Mouse (Mus musculus): ENCODE results near the gene Dgkd. TPM values are rescaled to one million over a fixed set of nuclear protein-coding genes. Genes with fewer than 3 reads are reported as not detected.
"Not testable (repeated sequence)": the region's sequence is repeated elsewhere in the genome, so short reads cannot be mapped to it uniquely, and the experiment has no call there.

Dgkd gene
- 100 to 1,000 TPM; 128 to 140 TPM for total RNA-seq (2021)
- long read RNA-seq, experiment 1, full-length matches to known transcripts: 99 of 151 reads
- long read RNA-seq, experiment 1, partial matches to known transcripts: 31 of 151 reads
- long read RNA-seq, experiment 1, other reads (novel, unspliced or antisense): 21 of 151 reads
- long read RNA-seq, experiment 2, full-length matches to known transcripts: 65 of 112 reads
- long read RNA-seq, experiment 2, partial matches to known transcripts: 29 of 112 reads
- long read RNA-seq, experiment 2, other reads (novel, unspliced or antisense): 18 of 112 reads

DNA sequence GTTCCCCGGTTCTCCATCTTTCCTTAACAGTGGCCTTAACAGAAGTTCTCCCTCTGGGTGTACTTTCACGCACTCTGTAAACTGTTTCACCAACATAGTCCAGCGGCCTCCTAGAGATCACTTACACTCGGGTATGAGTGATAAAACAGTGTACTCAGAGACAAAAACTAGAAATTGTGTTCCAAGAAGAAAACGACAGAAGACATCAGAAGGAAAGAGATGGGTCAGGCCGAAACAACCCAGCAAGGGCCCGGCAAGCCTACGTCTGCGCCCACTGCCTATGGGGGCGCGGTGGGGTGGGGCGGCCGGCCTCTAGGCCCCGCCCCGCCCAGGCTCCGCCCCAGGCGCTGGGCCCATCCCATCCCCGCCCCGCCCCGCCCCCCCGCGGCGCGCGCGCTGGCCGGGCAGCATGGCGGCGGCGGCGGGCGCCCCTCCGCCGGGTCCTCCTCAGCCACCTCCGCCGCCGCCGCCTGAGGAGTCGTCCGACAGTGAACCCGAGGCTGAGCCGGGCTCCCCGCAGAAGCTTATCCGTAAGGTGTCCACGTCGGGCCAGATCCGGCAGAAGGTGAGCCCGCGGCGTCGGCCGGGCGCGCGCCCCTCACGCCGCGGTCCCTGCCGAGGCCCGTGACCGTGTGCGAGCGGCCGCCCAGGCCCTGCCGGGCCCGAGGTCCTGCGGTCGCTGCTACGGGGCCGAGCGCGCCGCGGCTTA is at the start of gene Dgkd:
Dgkd (plus strand) TSS at position 396 of the 709 bp plus-strand sequence.
- peak; percentile 34 to 67 for DNase-seq (ENCODE audit: low spot score in 2 of 2)
- intact Hi-C loops (cut with DNase I): no loop called here

DNA sequence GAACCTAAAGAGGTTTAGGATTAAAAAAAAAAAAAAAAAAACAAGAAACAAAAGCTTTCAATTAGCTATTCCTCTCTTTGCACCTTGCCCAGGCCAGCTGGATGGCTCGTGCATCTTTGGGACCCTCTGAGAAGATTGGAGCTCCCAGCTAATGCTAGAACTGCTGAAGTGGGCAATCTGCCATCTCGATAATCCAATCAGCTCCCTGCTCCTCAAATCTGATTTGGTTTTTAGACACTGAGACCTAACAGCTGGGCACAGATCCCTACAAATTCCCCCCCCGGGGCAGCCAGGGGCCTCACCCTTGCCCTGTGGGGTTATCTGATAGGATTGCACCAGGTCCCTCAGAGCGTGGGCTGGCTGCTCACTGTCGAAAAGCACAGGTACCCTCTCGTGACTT is 49.5 kb upstream of the Dgkd start, which contains the start of gene Sag:
Sag (plus strand) TSS at position 105 of the 400 bp plus-strand sequence.
- intact Hi-C loops (cut with DNase I): loop anchor here (5.0 kb wide), 1 partner anchor 119 kb away; no protein-coding TSS in a partner anchor
- no peak for DNase-seq (ENCODE audit: low spot score in 2 of 2)

DNA sequence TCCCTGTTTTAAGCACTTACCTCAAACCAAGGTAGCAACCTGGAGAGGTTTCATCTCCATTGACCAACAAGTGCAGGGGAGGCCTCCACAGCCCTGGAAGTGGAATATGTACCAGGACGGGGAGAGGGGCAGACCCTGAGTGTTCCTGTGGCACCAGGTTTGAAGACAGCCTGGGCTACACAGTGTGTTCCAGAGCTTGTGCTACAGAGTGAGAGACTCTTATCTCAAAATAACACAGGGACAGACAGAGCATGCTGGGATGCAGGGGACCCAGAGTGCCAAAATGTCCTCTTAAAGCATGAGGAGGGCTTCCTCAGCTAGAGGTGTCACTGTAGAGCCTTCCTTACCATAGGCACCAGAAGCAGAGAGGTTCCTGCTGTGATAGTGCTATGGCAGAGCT is 45.3 kb upstream of the Dgkd start:
- no peak for DNase-seq (ENCODE audit: low spot score in 2 of 2)
- intact Hi-C loops (cut with DNase I): no loop called here

DNA sequence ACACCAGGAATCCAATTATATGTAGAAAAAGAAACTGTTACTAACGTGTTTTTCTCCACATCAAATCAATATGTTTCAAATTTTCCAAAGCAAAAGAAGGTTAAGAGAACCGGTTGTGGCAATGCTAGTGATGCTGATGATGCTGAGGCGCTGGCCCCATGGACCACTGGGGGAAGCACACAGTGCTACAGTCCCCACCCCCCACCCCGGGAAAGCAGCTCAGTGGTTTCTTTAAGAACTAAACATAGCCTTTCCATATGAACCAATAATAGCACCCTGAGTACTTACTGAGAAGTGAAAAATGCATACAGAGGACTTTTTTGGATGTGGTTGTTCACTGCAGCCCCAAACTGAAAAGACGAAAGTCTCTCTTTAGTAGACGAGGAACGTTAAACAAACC is 41.7 kb upstream of the Dgkd start:
- DNase-seq (ENCODE audit: low spot score in 2 of 2): no peak
- intact Hi-C loops (cut with DNase I): no loop called here

DNA sequence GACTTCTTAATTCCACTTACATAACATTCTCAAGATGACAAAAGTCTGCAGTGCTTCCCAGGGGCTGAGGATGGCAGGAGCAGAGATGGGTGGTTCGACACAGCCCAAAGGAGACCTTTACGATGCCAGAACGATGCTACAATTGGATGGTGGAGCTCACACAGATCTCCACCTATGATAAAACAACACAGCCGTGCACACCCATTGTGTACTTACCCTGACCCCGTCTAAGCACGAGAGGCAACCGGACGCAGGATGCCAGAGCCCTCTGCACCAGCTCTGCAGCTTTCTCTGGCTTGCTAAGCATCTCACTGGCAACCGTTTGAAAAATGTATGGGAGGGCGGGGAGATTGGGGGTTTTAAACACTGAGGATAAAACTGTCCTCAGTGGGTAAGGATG is 41.0 kb upstream of the Dgkd start:
- intact Hi-C loops (cut with DNase I): no loop called here
- DNase-seq (ENCODE audit: low spot score in 2 of 2): no peak

DNA sequence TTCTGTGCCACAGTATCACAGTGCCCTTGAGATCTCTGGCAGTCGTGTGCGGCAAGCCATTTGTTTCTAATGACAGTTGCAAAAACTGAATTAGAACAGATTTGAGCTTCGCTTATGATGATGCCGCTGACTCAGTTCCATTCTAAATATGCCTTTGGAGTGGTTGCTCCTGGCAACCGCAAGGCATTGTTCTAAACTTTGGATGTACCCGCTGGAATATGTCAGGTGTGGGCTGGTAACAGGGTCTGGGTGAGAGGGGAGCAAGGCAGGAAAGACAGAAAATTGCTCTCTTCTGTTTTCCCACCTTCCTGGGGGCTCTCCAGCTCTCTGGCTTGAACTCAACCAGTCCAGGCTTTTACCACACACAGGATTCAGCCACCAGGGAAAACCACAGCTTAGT is 39.9 kb upstream of the Dgkd start:
- intact Hi-C loops (cut with DNase I): no loop called here
- peak; percentile 64 to 67 for DNase-seq (ENCODE audit: low spot score in 2 of 2)

DNA sequence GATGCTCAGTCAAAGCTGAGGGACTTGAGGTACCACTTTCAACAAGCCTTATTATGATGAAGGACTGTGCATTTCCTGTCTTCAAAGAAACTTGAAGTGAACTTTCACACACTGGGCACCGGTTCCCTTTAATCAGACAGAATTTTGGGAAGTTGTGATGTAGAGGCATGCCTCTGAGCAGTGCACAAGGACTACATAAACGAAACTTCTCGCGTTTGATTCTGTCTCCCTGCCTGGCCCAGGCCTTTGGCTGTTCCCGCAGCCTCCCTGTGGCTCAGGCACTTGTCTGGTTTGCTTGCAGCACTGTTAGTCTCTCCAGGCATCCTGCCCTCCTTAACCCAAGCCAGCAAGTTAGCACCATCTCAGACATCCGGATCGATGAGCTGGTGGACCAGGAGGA is 39.4 kb upstream of the Dgkd start:
- intact Hi-C loops (cut with DNase I): no loop called here
- peak; percentile 33 to 52 for DNase-seq (ENCODE audit: low spot score in 2 of 2)

DNA sequence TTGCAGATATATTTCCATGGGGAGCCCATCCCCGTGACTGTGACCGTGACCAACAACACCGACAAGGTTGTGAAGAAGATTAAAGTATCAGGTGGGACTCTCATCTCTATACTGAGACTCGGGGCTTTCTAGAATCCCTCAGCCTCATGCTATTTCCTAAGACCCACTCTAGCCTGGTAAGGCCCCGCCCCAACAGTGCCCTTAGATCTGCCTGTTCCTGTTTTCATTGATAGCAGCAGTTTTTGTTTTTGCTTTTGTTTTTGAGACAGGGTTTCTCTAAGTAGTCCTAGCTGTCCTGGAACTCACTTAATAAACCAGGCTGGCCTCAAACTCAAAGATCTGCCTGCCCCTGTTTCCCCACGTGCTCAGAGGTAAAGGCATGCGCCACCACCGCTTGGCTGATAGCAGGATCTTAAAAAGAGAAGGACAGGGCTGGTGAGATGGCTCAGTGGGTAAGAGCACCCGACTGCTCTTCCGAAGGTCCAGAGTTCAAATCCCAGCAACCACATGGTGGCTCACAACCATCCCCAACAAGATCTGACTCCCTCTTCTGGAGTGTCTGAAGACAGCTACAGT is 28.6 kb upstream of the Dgkd start:
- DNase-seq (ENCODE audit: low spot score in 2 of 2): no peak
- intact Hi-C loops (cut with DNase I): no loop called here

DNA sequence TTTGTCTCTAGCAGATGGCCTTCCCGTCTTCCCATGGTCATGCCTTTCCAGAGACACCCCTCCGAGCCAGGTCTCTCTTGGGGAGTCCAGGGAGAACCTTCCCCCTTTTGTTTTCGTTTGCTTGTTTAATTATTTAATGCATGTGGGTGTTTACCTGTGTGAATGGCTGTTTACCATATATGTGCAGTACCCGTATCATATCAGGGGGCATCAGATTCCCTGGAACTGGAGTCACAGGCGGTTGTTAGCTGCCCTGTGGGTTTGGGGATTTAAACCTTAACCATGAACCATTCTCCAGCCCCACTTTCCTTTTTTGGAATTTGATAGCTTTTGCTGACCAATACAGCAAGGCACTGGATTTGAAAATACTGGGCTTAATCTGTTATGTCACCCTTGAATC is 27.8 kb upstream of the Dgkd start:
- DNase-seq (ENCODE audit: low spot score in 2 of 2): no peak
- intact Hi-C loops (cut with DNase I): no loop called here

DNA sequence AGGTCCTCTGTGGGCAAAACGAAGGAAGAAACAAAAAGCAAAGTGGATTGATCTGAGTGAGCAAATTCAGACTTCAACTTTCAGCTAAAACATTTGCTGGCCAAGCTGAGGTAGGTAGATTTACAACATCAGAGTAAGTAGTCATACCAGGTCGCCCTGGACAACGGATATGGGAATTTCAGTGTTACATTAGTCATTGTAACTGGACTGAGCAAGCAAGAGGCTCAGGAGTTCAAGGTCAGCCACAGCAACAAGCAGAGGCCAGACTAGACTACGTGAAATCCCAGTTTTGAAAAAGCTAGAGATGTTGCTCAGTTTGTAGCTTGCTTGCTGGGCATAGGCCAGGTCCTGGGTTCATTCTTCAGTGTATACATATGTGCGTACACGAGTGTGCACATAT is 27.1 kb upstream of the Dgkd start:
- no peak for DNase-seq (ENCODE audit: low spot score in 2 of 2)
- intact Hi-C loops (cut with DNase I): no loop called here

DNA sequence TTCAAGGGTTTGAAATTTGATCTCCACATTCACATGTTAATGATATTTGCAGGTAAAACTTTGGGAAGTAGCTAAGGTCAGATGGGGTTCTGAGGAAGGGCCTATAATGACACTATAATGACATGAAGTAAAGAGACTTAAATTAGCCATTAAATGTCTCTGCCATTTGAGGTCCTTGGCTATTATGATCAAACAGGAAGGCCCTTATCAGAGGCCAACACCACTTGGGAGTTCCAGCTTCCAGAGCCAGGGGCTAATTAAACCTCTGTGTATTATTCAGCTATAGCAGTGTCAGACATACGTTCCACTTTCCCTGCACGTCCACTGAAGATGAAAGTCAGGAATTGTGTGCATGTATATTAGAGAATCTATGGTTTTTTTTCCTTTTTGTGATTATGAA is 26.6 kb upstream of the Dgkd start:
- DNase-seq (ENCODE audit: low spot score in 2 of 2): no peak
- intact Hi-C loops (cut with DNase I): no loop called here

DNA sequence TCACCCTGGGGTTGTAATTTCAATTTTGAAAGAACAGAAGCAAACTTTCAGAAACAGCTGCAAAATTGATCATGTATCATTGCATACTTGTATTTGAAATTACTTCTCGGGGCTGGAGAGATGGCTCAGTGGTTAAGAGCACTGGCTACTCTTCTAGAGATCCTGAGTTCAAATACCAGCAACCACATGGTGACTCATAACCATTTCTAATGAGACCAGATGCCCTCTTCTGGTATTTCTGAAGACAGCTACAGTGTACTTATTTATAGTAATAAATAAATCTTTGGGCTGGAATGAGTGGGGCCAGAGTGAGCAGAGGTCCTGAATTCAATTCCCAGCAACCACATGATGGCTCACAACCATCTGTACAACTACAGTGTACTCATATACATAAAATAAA is 25.6 kb upstream of the Dgkd start:
- DNase-seq (ENCODE audit: low spot score in 2 of 2); intact Hi-C loops (cut with DNase I): not testable (repeated sequence)

DNA sequence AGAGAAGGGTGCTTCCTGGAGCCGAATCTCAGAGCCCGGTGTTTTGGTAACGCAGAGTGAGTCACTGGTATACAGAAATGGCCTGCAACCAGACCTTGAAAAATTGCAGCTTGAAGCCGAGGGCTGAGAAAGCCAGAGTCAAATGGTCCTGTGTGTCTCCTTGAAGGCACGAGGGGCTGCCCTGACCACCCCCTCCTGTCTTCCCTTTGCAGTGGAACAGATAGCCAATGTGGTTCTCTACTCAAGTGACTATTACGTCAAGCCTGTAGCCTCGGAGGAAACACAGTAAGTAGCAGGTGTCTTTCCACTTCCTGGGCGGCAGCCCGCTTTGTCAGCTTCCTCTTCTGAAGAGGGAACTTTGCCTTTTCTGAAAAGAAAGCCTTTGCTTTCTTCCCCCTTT is 24.9 kb upstream of the Dgkd start:
- intact Hi-C loops (cut with DNase I): no loop called here

DNA sequence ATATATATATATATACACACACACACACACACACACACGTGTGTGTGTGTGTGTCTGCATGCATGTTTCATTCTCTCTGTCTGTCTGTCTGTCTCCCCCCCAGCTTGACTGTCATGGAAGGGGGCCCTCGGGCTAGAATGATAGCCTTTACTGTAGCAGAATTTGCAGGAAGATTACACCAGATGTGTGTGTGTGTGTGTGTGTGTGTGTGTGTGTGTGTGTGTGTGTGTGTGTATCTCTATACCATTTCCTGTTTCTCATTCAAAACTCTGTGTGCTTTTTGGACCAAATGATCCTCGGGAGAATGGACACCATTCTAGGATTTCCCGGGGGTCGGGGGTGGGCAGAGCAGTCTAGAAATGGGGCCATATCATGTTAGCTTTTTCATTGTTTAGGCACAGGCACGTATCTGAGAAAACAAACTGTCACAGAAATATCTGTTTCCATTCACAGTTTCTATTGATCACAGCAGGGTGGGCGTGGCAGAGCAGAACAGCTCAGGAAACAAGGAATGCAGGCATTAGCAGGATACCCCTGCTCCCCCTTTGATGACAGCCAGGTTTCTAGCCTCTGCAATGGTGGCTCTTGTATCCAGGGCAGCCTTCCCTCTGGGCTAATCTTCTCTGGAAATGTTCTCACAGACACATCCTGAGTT is 24.0 kb upstream of the Dgkd start:
- DNase-seq (ENCODE audit: low spot score in 2 of 2): no peak
- intact Hi-C loops (cut with DNase I): no loop called here

More for the DNA sequence above, 24.9 kb upstream of the Dgkd start:
- peak; percentile 45 to 54 for DNase-seq (ENCODE audit: low spot score in 2 of 2)

DNA sequence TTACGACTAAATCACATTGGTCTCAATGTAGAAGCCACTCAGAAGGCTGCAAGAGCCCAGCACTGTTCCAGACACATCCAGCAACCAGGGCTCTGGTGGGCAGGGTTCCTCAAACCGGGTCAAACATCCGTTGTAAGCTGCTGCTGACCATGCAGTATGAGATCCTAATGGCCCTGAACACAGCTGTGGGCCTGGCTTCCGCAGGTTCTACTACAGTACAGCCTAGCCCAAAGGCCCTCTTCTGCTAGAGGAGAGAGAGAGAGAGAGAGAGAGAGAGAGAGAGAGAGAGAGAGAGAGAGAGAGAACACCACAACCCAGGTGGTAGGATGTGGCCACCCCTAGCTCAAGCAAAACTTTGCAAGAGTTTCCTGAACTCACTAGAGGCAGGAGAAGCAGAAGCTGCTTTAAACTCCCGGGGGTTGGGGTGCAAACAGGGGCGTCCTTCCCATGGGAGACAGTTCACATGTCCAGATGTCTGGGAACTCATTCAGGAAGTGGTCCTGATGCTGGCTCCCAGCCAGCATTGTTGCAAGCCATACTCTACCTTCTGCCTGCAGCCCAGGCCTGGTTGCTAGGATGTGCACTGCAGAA is 23.4 kb upstream of the Dgkd start:
- intact Hi-C loops (cut with DNase I): no loop called here
- DNase-seq (ENCODE audit: low spot score in 2 of 2): peak in 1 of 2 experiments; percentile 27

DNA sequence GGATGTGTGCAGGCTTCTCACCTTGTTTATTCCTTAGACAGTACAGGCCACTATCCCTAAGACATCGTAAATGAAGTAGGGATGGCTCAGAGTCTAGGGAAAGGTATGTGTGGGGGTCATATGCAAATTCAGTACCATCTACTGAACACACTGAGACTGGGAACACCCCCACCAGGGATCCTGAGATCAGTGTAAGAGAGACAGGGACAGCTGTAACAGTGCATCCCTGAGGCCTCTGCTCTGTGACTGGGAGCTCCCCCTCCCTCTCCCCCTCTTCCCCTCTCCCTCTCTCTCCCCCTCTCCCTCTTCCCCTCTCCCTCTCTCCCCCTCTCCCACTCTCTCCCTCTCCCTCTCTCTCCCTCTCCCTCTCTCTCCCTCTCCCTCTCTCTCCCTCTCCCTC is 16.6 kb upstream of the Dgkd start:
- DNase-seq (ENCODE audit: low spot score in 2 of 2): no peak
- intact Hi-C loops (cut with DNase I): no loop called here

DNA sequence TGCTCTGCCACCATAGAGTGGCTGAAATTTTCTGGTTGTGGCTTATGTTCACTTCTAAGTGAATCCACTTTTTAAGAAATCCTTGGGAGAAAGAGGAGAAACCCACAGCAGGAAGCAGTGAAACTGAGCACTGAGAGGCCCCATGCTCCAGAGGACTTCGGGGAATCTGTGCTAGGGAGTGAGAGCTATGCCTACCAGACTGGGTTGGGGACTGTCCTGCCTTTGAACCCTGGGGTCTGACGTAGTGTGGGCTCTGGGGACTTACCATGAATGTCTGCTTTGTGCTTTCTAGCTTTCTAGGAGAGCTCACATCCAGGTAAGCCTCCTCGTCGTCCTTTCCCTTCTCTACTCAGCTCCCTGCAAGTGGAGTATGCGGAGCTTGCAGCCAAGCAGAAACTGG is 16.1 kb upstream of the Dgkd start:
- intact Hi-C loops (cut with DNase I): no loop called here
- no peak for DNase-seq (ENCODE audit: low spot score in 2 of 2)

DNA sequence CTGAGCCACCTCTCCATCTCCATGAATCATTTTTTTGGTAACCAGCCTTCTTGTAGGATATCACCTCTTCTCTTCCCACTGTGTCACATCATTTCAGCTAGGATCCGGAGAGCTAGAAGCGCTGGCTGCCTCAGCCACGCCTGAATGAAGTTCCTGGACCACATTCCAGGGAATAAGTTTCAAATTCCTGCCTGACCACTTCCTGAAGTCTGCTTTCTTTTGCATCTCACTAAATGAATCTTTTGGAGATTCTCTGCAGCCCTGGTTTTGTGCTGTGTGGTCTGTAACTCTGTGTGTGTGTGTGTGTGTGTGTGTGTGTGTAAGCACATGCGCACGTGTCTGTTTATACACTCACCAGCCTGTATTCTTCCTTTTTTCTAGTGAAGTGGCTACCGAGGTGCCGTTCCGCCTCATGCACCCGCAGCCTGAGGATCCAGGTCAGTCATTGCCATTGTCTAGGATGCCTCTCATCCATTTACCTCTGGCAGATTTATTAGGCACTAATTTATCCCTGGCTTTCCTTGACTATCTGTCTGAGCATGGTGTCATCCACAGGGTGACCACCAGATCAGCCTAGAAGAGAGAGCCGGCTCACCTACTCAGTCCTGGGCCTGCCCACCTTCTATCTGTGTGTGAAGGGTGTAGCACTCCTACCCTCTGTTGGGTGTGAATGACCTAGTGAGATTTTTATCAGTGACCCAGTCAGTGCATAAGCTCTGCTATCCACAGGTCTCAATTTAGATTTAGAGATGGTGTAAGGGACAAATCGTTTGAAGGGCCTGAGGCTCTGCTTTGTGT is 12.5 kb upstream of the Dgkd start:
- no peak for DNase-seq (ENCODE audit: low spot score in 2 of 2)
- intact Hi-C loops (cut with DNase I): no loop called here

DNA sequence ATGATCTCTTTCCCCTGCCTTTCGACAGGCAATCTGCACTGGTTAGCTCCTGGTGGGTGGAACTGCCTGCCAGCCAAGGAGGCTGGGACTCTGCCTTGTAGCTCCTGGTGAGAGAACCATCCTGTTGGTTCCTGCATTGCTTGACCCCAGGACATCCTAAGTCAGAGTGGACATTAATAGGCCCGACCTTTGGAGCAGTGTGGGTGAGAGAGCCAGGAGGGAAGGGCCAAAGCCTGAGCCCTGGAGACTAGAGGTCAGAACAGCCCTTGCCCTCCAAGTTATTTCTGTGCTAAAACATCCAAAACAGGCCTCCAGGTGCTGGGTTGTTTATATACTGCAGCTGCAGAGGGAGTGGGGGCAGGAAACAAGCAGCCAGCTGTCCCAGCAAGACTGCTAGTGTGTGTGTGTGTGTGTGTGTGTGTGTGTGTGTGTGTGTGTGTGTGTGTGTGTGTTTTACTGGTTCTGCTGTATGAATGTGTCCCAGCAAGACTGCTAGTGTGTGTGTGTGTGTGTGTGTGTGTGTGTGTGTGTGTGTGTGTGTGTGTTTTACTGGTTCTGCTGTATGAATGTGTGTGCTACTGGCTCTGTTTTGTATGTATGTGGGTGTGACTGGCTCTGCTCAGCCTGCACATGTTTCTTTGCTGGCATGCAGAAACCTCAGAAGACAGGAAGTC is 6.1 kb upstream of the Dgkd start:
- DNase-seq (ENCODE audit: low spot score in 2 of 2): peak in 1 of 2 experiments; percentile 80
- intact Hi-C loops (cut with DNase I): no loop called here

Data from left cerebral cortex, postnatal 14 days (tissue).